Mouse (Mus musculus): ENCODE results near the gene Ints13. TPM values are rescaled to one million over a fixed set of nuclear protein-coding genes. Genes with fewer than 3 reads are reported as not detected.

The Ints13 gene
- total RNA-seq, 2 experiments from 2014 or later: 39.2 to 42.7 TPM

GRCm38 (mm10) chr6:146540386-146540785, 37.2 kb downstream of the Ints13 start:
- DNase-seq (ENCODE audit: low spot score in 2 of 2): no peak

- DNase-seq (ENCODE audit: low spot score in 2 of 2): no peak
Observed at GRCm38 (mm10) chr6:146538661-146539060, 39.0 kb downstream of the Ints13 start.

- DNase-seq (ENCODE audit: low spot score in 2 of 2): no peak
Observed at GRCm38 (mm10) chr6:146538071-146538470, 39.6 kb downstream of the Ints13 start.

- DNase-seq (ENCODE audit: low spot score in 2 of 2): no peak
Observed at GRCm38 (mm10) chr6:146537111-146537510, 40.5 kb downstream of the Ints13 start.

GRCm38 (mm10) chr6:146535501-146535900, 42.1 kb downstream of the Ints13 start:
- DNase-seq (ENCODE audit: low spot score in 2 of 2): no peak

- no peak for DNase-seq (ENCODE audit: low spot score in 2 of 2)
Observed at GRCm38 (mm10) chr6:146533146-146533545, 44.5 kb downstream of the Ints13 start.

- no peak for DNase-seq (ENCODE audit: low spot score in 2 of 2)
Observed at GRCm38 (mm10) chr6:146530769-146531168, 46.9 kb downstream of the Ints13 start.

GRCm38 (mm10) chr6:146530363-146530762, 47.3 kb downstream of the Ints13 start:
- no peak for DNase-seq (ENCODE audit: low spot score in 2 of 2)

- DNase-seq (ENCODE audit: low spot score in 2 of 2): no peak
Observed at GRCm38 (mm10) chr6:146527537-146527936, 50.1 kb downstream of the Ints13 start.

GRCm38 (mm10) chr6:146525500-146525899, 52.1 kb downstream of the Ints13 start:
- no peak for DNase-seq (ENCODE audit: low spot score in 2 of 2)

GRCm38 (mm10) chr6:146521456-146522245, 56.0 kb downstream of the Ints13 start:
- DNase-seq (ENCODE audit: low spot score in 2 of 2): no peak

- DNase-seq (ENCODE audit: low spot score in 2 of 2): no peak
Observed at GRCm38 (mm10) chr6:146519019-146519418, 58.6 kb downstream of the Ints13 start.

- DNase-seq (ENCODE audit: low spot score in 2 of 2): no peak
Observed at GRCm38 (mm10) chr6:146515936-146516335, 61.7 kb downstream of the Ints13 start.

GRCm38 (mm10) chr6:146514531-146514948, 63.1 kb downstream of the Ints13 start:
- no peak for DNase-seq (ENCODE audit: low spot score in 2 of 2)

- no peak for DNase-seq (ENCODE audit: low spot score in 2 of 2)
Observed at GRCm38 (mm10) chr6:146513899-146514298, 63.7 kb downstream of the Ints13 start.

- DNase-seq (ENCODE audit: low spot score in 2 of 2): no peak
Observed at GRCm38 (mm10) chr6:146513384-146513783, 64.3 kb downstream of the Ints13 start.

GRCm38 (mm10) chr6:146511511-146511910, 66.1 kb downstream of the Ints13 start:
- DNase-seq (ENCODE audit: low spot score in 2 of 2): no peak

GRCm38 (mm10) chr6:146509891-146510290, 67.7 kb downstream of the Ints13 start:
- no peak for DNase-seq (ENCODE audit: low spot score in 2 of 2)

- no peak for DNase-seq (ENCODE audit: low spot score in 2 of 2)
Observed at GRCm38 (mm10) chr6:146504459-146504858, 73.2 kb downstream of the Ints13 start.

GRCm38 (mm10) chr6:146502856-146503255, 74.8 kb downstream of the Ints13 start:
- no peak for DNase-seq (ENCODE audit: low spot score in 2 of 2)

- DNase-seq (ENCODE audit: low spot score in 2 of 2): peak; percentile 72 to 80
Observed at GRCm38 (mm10) chr6:146501866-146502804, 75.5 kb downstream of the Ints13 start, which contains the start of gene Itpr2. Itpr2 (minus strand) TSS chr6:146502223.
